Mouse (Mus musculus): Measurements from ENCODE around the gene Olfr550.

DNA sequence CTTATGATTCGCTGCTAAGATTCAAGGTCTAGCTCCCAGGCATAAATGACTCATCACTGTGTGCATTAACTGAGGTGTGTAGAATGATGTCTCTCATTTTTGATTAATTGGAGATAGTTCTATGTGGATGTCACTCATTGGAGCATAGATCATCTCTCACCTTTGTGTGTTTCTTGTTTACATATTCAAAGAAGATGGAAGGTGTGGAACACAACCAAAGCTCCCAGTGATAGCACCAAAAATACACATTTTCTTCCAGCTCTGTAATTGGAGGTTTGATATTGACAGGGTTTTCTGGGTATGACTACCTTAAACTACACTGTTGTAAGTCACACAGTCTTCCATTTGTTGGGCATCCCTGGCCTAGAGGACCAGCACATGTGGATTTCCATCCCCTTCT lies 36.8 kb upstream of the Olfr550 start, which contains the start of gene Olfr547:
- TF ChIP-seq CTCF (IDR thresholded peaks at IDR 0.05; ENCODE audit: control insufficient read depth, insufficient read depth, insufficient replicate concordance, low read depth, low read length) = no peak
- TF ChIP-seq POLR2A (IDR thresholded peaks at IDR 0.05; ENCODE audit: control insufficient read depth, low read depth, low read length) = no peak
